Mouse (Mus musculus) cerebellum, adult 2 months (tissue): Measurements from ENCODE around the gene Tmem238.

Source experiments
- CTCF ChIP-seq: fragments of 200-500 bp; IDR thresholded peaks from 2 replicates; pipeline ENCODE4 v1.5.1; 2011; ENCODE audit warnings: low read depth, mild to moderate bottlenecking, control low read depth, low read length, moderate library complexity, borderline replicate concordance; ENCODE audit not compliant: insufficient read depth
- POLR2A ChIP-seq: fragments of 200-500 bp; IDR thresholded peaks from 2 replicates; pipeline ENCODE4 v1.6.1; 2011; ENCODE audit warnings: low read length, control low read depth, borderline replicate concordance; ENCODE audit not compliant: insufficient read depth

- TF ChIP-seq CTCF, result no peak
- TF ChIP-seq POLR2A, result no peak
Measured at GRCm38 (mm10) chr7:4830476-4830875, 41.0 kb upstream of the Tmem238 start.
